Mouse (Mus musculus) left cerebral cortex, adult 11 months (tissue): Measurements from ENCODE around the gene Cntn4.

Experiments
- DNase-seq: peaks from one replicate; pipeline ENCODE4 v3.0.0; 2022; ENCODE audit warnings: low spot score

Gene Cntn4

GRCm38 (mm10) chr6:106646945-106647344, 969.5 kb downstream of the Cntn4 start:
- DNase-seq, result no peak

- DNase-seq, result no peak
These were observed 986.6 kb downstream of the Cntn4 start for GRCm38 (mm10) chr6:106663780-106664651.

GRCm38 (mm10) chr6:106675581-106675980, 998.1 kb downstream of the Cntn4 start:
- no peak for DNase-seq

- no peak for DNase-seq
These were observed 1024.5 kb downstream of the Cntn4 start for GRCm38 (mm10) chr6:106701931-106702330.

GRCm38 (mm10) chr6:106705506-106706035, 1028.1 kb downstream of the Cntn4 start:
- no peak for DNase-seq

- DNase-seq, result no peak
These were observed 1048.2 kb downstream of the Cntn4 start for GRCm38 (mm10) chr6:106725642-106726041.

GRCm38 (mm10) chr6:106726078-106726477, 1048.6 kb downstream of the Cntn4 start:
- no peak for DNase-seq

- no peak for DNase-seq
These were observed 1050.2 kb downstream of the Cntn4 start for GRCm38 (mm10) chr6:106727703-106728102.

- DNase-seq, result no peak
These were observed 1052.3 kb downstream of the Cntn4 start for GRCm38 (mm10) chr6:106729682-106730314.

- DNase-seq, result no peak
These were observed 1055.1 kb downstream of the Cntn4 start for GRCm38 (mm10) chr6:106732563-106732962.

- DNase-seq, result no peak
These were observed 1060.8 kb downstream of the Cntn4 start for GRCm38 (mm10) chr6:106738229-106738628.

GRCm38 (mm10) chr6:106740244-106740825, 1062.9 kb downstream of the Cntn4 start:
- no peak for DNase-seq

GRCm38 (mm10) chr6:106743556-106744233, 1066.2 kb downstream of the Cntn4 start:
- DNase-seq, result no peak

GRCm38 (mm10) chr6:106745673-106746394, 1068.4 kb downstream of the Cntn4 start:
- DNase-seq, result no peak

- DNase-seq, result no peak
These were observed 1069.8 kb downstream of the Cntn4 start for GRCm38 (mm10) chr6:106747251-106747650.

- DNase-seq, result no peak
These were observed 1070.3 kb downstream of the Cntn4 start for GRCm38 (mm10) chr6:106747804-106748203.
